Mouse (Mus musculus) MEL (cell line): Measurements from ENCODE around the gene Txnip. TPM values are rescaled to one million over a fixed set of nuclear protein-coding genes. Genes with fewer than 3 reads are reported as not detected.

ENCODE experiments used
- DNase-seq: peaks from one replicate; pipeline ENCODE4 v3.0.0; 2011; ENCODE audit warnings: low read depth, low spot score
- H3K27ac ChIP-seq: 2 replicates; pipeline ENCODE4 v1.5.1; 2012; ENCODE audit warnings: low read depth, mild to moderate bottlenecking, control low read depth, low read length, moderate library complexity; ENCODE audit not compliant: control insufficient read depth
- H3K27me3 ChIP-seq, 2 experiments: fragments of 150-350 bp in 1 of 2; sonication (generic) in 1 of 2; 2 replicates each; pipeline ENCODE4 v1.6.1; 2012; ENCODE audit warnings: low read length in 2 of 2, mild to moderate bottlenecking in 2 of 2, improper control_type of control experiment in 1 of 2, moderate library complexity in 1 of 2; ENCODE audit not compliant: insufficient read depth in 2 of 2, control insufficient read depth in 1 of 2
- H3K36me3 ChIP-seq, 2 experiments: 2 replicates each; pipeline ENCODE4 v1.6.1; 2012 to 2014; ENCODE audit warnings: low read length in 2 of 2, improper control_type of control experiment in 1 of 2, inconsistent platforms in 1 of 2, mild to moderate bottlenecking in 1 of 2; ENCODE audit not compliant: insufficient read depth in 2 of 2, control insufficient read depth in 1 of 2
- H3K4me1 ChIP-seq, 2 experiments: fragments of 150-350 bp in 1 of 2; sonication (generic) in 1 of 2; 2 replicates each; pipeline ENCODE4 v1.6.1; 2012; ENCODE audit warnings: low read length in 2 of 2, improper control_type of control experiment in 1 of 2, mild to moderate bottlenecking in 1 of 2; ENCODE audit not compliant: insufficient read depth in 2 of 2, control insufficient read depth in 1 of 2
- H3K4me3 ChIP-seq, 2 experiments: fragments of 150-350 bp in 1 of 2; sonication (generic) in 1 of 2; 2 replicates each; pipeline ENCODE4 v1.5.1; 2012; ENCODE audit warnings: low read depth in 2 of 2, low read length in 2 of 2, mild to moderate bottlenecking in 2 of 2, moderate library complexity in 2 of 2, control low read depth in 1 of 2, improper control_type of control experiment in 1 of 2; ENCODE audit not compliant: control insufficient read depth in 1 of 2, insufficient read depth in 1 of 2
- H3K79me2 ChIP-seq: 2 replicates; pipeline ENCODE4 v1.6.1; 2012; ENCODE audit warnings: mild to moderate bottlenecking, low read length, moderate library complexity; ENCODE audit not compliant: control insufficient read depth, poor library complexity, insufficient read depth
- H3K9ac ChIP-seq: 2 replicates; pipeline ENCODE4 v1.6.1; 2012; ENCODE audit warnings: low read depth, mild to moderate bottlenecking, control low read depth, low read length, moderate library complexity; ENCODE audit not compliant: control insufficient read depth, poor library complexity, severe bottlenecking
- H3K9me3 ChIP-seq: fragments of 150-350 bp; sonication (generic); replicated peaks from 2 replicates; pipeline ENCODE4 v1.6.1; 2012; ENCODE audit warnings: mild to moderate bottlenecking, low read length, improper control_type of control experiment, moderate library complexity; ENCODE audit not compliant: insufficient read depth
- BHLHE40 ChIP-seq: IDR thresholded peaks from 2 replicates; pipeline ENCODE4 v1.6.1; 2012; ENCODE audit warnings: low read depth, mild to moderate bottlenecking, inconsistent platforms, low read length, improper control_type of control experiment, borderline replicate concordance
- CHD2 ChIP-seq: IDR thresholded peaks from 2 replicates; pipeline ENCODE4 v1.6.1; 2011; ENCODE audit warnings: low read length, improper control_type of control experiment
- CTCF ChIP-seq, 3 experiments: IDR thresholded peaks in 2 of 3; conservative IDR thresholded peaks in 1 of 3; 2 replicates each; pipeline ENCODE4 v1.5.1; 2011 to 2012; ENCODE audit warnings: low read length in 3 of 3, low read depth in 2 of 3, mild to moderate bottlenecking in 2 of 3, improper control_type of control experiment in 1 of 3, inconsistent platforms in 1 of 3, mixed read lengths in 1 of 3, moderate library complexity in 1 of 3; ENCODE audit not compliant: control insufficient read depth in 1 of 3, insufficient read depth in 1 of 3, poor library complexity in 1 of 3, severe bottlenecking in 1 of 3
- ELF1 ChIP-seq: IDR thresholded peaks from 2 replicates; pipeline ENCODE4 v1.6.1; 2014; ENCODE audit warnings: low read depth, mild to moderate bottlenecking, inconsistent platforms, low read length, improper control_type of control experiment, moderate library complexity
- EP300 ChIP-seq, 2 experiments: IDR thresholded peaks; 2 replicates each; pipeline ENCODE4 v1.6.1; 2011; ENCODE audit warnings: improper control_type of control experiment in 2 of 2, low read length in 2 of 2, low read depth in 1 of 2, mild to moderate bottlenecking in 1 of 2
- ETS1 ChIP-seq: IDR thresholded peaks from 2 replicates; pipeline ENCODE4 v1.6.1; 2012; ENCODE audit warnings: low read depth, mild to moderate bottlenecking, inconsistent platforms, low read length, improper control_type of control experiment, moderate library complexity
- GABPA ChIP-seq: IDR thresholded peaks from 2 replicates; pipeline ENCODE4 v1.6.1; 2012; ENCODE audit warnings: low read depth, mild to moderate bottlenecking, inconsistent platforms, low read length, improper control_type of control experiment, moderate library complexity
- GATA1 ChIP-seq: IDR thresholded peaks from 2 replicates; pipeline ENCODE4 v1.6.1; 2011; ENCODE audit warnings: low read depth, low read length, improper control_type of control experiment
- HCFC1 ChIP-seq: IDR thresholded peaks from 2 replicates; pipeline ENCODE4 v1.6.1; 2012; ENCODE audit warnings: low read depth, mild to moderate bottlenecking, inconsistent platforms, low read length, improper control_type of control experiment, moderate library complexity
- MAZ ChIP-seq: IDR thresholded peaks from 2 replicates; pipeline ENCODE4 v1.6.1; 2012; ENCODE audit warnings: low read depth, mild to moderate bottlenecking, inconsistent platforms, low read length, improper control_type of control experiment
- MEF2A ChIP-seq: IDR thresholded peaks from 2 replicates; pipeline ENCODE4 v1.6.1; 2014; ENCODE audit warnings: low read depth, mild to moderate bottlenecking, inconsistent platforms, low read length, improper control_type of control experiment; ENCODE audit not compliant: poor library complexity, insufficient replicate concordance, severe bottlenecking; ENCODE audit errors: extremely low read depth
- MYB ChIP-seq: IDR thresholded peaks from 2 replicates; pipeline ENCODE4 v1.6.1; 2011; ENCODE audit warnings: mild to moderate bottlenecking, low read depth, low read length, improper control_type of control experiment
- NELFE ChIP-seq: IDR thresholded peaks from 2 replicates; pipeline ENCODE4 v1.6.1; 2011; ENCODE audit warnings: low read depth, low read length, improper control_type of control experiment
- NRF1 ChIP-seq: IDR thresholded peaks from 2 replicates; pipeline ENCODE4 v1.6.1; 2014; ENCODE audit warnings: low read depth, mild to moderate bottlenecking, inconsistent platforms, low read length, improper control_type of control experiment, moderate library complexity; ENCODE audit not compliant: poor library complexity, insufficient read depth, severe bottlenecking
- POLR2A ChIP-seq, 2 experiments: IDR thresholded peaks; 2 replicates each; pipeline ENCODE4 v1.6.1; 2011 to 2012; ENCODE audit warnings: low read length in 2 of 2, mild to moderate bottlenecking in 2 of 2, control low read depth in 1 of 2, improper control_type of control experiment in 1 of 2, low read depth in 1 of 2, moderate library complexity in 1 of 2; ENCODE audit not compliant: control insufficient read depth in 1 of 2, insufficient read depth in 1 of 2, poor library complexity in 1 of 2
- POLR2AphosphoS2 ChIP-seq: IDR thresholded peaks from 2 replicates; pipeline ENCODE4 v1.6.1; 2011; ENCODE audit warnings: low read length, improper control_type of control experiment
- RCOR1 ChIP-seq: IDR thresholded peaks from 2 replicates; pipeline ENCODE4 v1.6.1; 2012; ENCODE audit warnings: low read depth, mild to moderate bottlenecking, inconsistent platforms, low read length, improper control_type of control experiment
- SIN3A ChIP-seq: IDR thresholded peaks from 2 replicates; pipeline ENCODE4 v1.6.1; 2012; ENCODE audit warnings: low read length, improper control_type of control experiment, inconsistent platforms
- TBP ChIP-seq: IDR thresholded peaks from 2 replicates; pipeline ENCODE4 v1.8.0; 2011; ENCODE audit warnings: low read depth, low read length, improper control_type of control experiment
- UBTF ChIP-seq: IDR thresholded peaks from 2 replicates; pipeline ENCODE4 v1.6.1; 2012; ENCODE audit warnings: low read depth, mild to moderate bottlenecking, inconsistent platforms, low read length, improper control_type of control experiment, moderate library complexity, borderline replicate concordance; ENCODE audit not compliant: insufficient read depth
- USF1 ChIP-seq: IDR thresholded peaks from 2 replicates; pipeline ENCODE4 v1.6.1; 2014; ENCODE audit warnings: low read depth, mild to moderate bottlenecking, inconsistent platforms, low read length, improper control_type of control experiment, moderate library complexity
- ZC3H11A ChIP-seq: IDR thresholded peaks from 2 replicates; pipeline ENCODE4 v1.6.1; 2012; ENCODE audit warnings: low read depth, mild to moderate bottlenecking, inconsistent platforms, low read length, improper control_type of control experiment
- ZMIZ1 ChIP-seq: IDR thresholded peaks from 2 replicates; pipeline ENCODE4 v1.6.1; 2012; ENCODE audit warnings: low read depth, mild to moderate bottlenecking, inconsistent platforms, low read length, improper control_type of control experiment, moderate library complexity
- polyA plus RNA-seq, 2 experiments: library from polyadenylated mRNA; stranded (reverse) in 1 of 2; unstranded in 1 of 2; fragments of >175 nt in 1 of 2; fragments of >200 nt in 1 of 2; gene quantifications; 2 replicates each; pipeline versions ENCODE4 v1.2.1 to v1.2.4; 2012; ENCODE audit warnings: low replicate concordance in 2 of 2, low read depth in 1 of 2; ENCODE audit not compliant: insufficient read length in 2 of 2, insufficient read depth in 1 of 2, missing spikeins in 1 of 2
- total RNA-seq: library from RNA; depleted of rRNA; stranded (reverse); fragments of 300-350 nt; gene quantifications from 2 replicates; pipeline ENCODE4 v1.2.3, GENCODE M21; 2012

The Txnip gene
- total and polyA plus RNA-seq, 3 experiments = 183 to 1,680 (median 237) TPM

- no peaks in the 10 kb centered on the region; the same call in 1 of the 2 replicates for H3K79me2 ChIP-seq
- H3K4me3 ChIP-seq = no peak overlapping the region
- H3K9ac ChIP-seq = no peak overlapping the region
- no peak for TF ChIP-seq CTCF (IDR thresholded peaks at IDR 0.05 in 2 of 3, conservative IDR thresholded peaks at IDR 0.05 in 1 of 3; ENCODE audit: control insufficient read depth in 1 of 3, insufficient read depth in 1 of 3, low read depth in 2 of 3, low read length in 3 of 3, poor library complexity in 1 of 3, severe bottlenecking in 1 of 3)
- no peak for TF ChIP-seq GATA1
- TF ChIP-seq NRF1 = no peak
- no peak for TF ChIP-seq BHLHE40
- TF ChIP-seq GABPA = no peak
- no peak for TF ChIP-seq ZC3H11A
- no peak for TF ChIP-seq EP300 (IDR thresholded peaks at IDR 0.05; ENCODE audit: low read depth in 1 of 2, low read length in 2 of 2)
- no peak for TF ChIP-seq SIN3A
- no peak for TF ChIP-seq TBP
- TF ChIP-seq MYB = no peak
- no peak for TF ChIP-seq RCOR1
- no peaks in the 10 kb centered on the region for H3K27me3 ChIP-seq
- peaks cover 0 to 7% of the 10 kb centered on the region in 2 experiments; a peak in 2 of 4 replicates for H3K36me3 ChIP-seq
- H3K9me3 ChIP-seq = no peaks in the 10 kb centered on the region
- no peak overlapping the region for H3K27ac ChIP-seq
- DNase-seq = no peak
- H3K4me1 ChIP-seq = peaks cover 8 to 10% of the 10 kb centered on the region in 2 experiments
Measured at GRCm38 (mm10) chr3:96599411-96599810, 41.7 kb downstream of the Txnip start.

GRCm38 (mm10) chr3:96600639-96601250 is 43.0 kb downstream of the Txnip start, which contains the start of gene Lix1l:
TSS of gene Lix1l (plus strand) at chr3:96601149.
- H3K27me3 ChIP-seq = no peaks in the 10 kb centered on the region
- DNase-seq = peak; percentile 100
- H3K9ac ChIP-seq = peak within 1 kb of the TSS; percentile 74
- H3K4me1 ChIP-seq = peaks cover 8 to 9% of the 10 kb centered on the region in 2 experiments
- H3K9me3 ChIP-seq = no peaks in the 10 kb centered on the region
- peak within 1 kb of the TSS; percentile 60 to 66 for H3K4me3 ChIP-seq
- no peaks in the 10 kb centered on the region; the same call in 1 of the 2 replicates for H3K79me2 ChIP-seq
- H3K36me3 ChIP-seq = peaks cover 0 to 7% of the 10 kb centered on the region in 2 experiments; a peak in 2 of 4 replicates
- no peak for TF ChIP-seq MEF2A
- peak; percentile 63; the same call in 1 of the 2 replicates for TF ChIP-seq ELF1
- TF ChIP-seq UBTF = 0 out of 2 replicates have a peak, but pooled peaks have one; percentile 44
- 0 out of 2 replicates have a peak, but pooled peaks have one; percentile 9 for TF ChIP-seq ETS1
- no peak for TF ChIP-seq ZC3H11A
- TF ChIP-seq USF1 = no peak
- peak; percentile 60 for TF ChIP-seq TBP
- peak; percentile 81 to 83; a peak in 3 of 4 replicates for TF ChIP-seq POLR2A (IDR thresholded peaks at IDR 0.05; ENCODE audit: control insufficient read depth in 1 of 2, insufficient read depth in 1 of 2, low read depth in 1 of 2, low read length in 2 of 2, poor library complexity in 1 of 2)
- TF ChIP-seq NELFE = peak; percentile 69
- TF ChIP-seq CHD2 = peak; percentile 74
- no peak for TF ChIP-seq GATA1
- TF ChIP-seq SIN3A = peak; percentile 71
- TF ChIP-seq HCFC1 = peak; percentile 70
- peak; percentile 58; the same call in 1 of the 2 replicates for TF ChIP-seq POLR2AphosphoS2
- TF ChIP-seq ZMIZ1 = no peak; the same call in 1 of the 2 replicates
- peak; percentile 35; the same call in 1 of the 2 replicates for TF ChIP-seq NRF1
- TF ChIP-seq MAZ = no peak; the same call in 1 of the 2 replicates
- peak within 1 kb of the TSS; percentile 21 for H3K27ac ChIP-seq
